Mouse (Mus musculus) induced T-regulatory cell, adult 2 months (primary cell): ENCODE results near the gene Zbtb20.

ENCODE experiments used
- DNase-seq: peaks from one replicate; pipeline ENCODE4 v3.0.0-alpha.2; 2012; ENCODE audit warnings: low read depth

Gene Zbtb20

GRCm38 (mm10) chr16:42875852-42875980, at the start of gene Zbtb20:
Zbtb20 (plus strand) TSS chr16:42875881.
- no peak for DNase-seq

GRCm38 (mm10) chr16:42835940-42836339, 39.7 kb upstream of the Zbtb20 start:
- DNase-seq, result peak; percentile 34

GRCm38 (mm10) chr16:42836404-42837120, 39.1 kb upstream of the Zbtb20 start:
- no peak for DNase-seq

GRCm38 (mm10) chr16:42838226-42838625, 37.5 kb upstream of the Zbtb20 start:
- no peak for DNase-seq

- DNase-seq, result no peak
Measured at GRCm38 (mm10) chr16:42857564-42858183, 18.0 kb upstream of the Zbtb20 start.

- DNase-seq, result no peak
Measured at GRCm38 (mm10) chr16:42859251-42859650, 16.4 kb upstream of the Zbtb20 start.

GRCm38 (mm10) chr16:42863231-42863630, 12.4 kb upstream of the Zbtb20 start:
- DNase-seq, result no peak

- no peak for DNase-seq
Measured at GRCm38 (mm10) chr16:42866061-42866460, 9.6 kb upstream of the Zbtb20 start.

- DNase-seq, result no peak
Measured at GRCm38 (mm10) chr16:42872101-42872500, 3.6 kb upstream of the Zbtb20 start.

- DNase-seq, result peak; percentile 6
Measured at GRCm38 (mm10) chr16:42873942-42874341, 1.7 kb upstream of the Zbtb20 start.

GRCm38 (mm10) chr16:42874456-42874855, 1.2 kb upstream of the Zbtb20 start:
- no peak for DNase-seq

GRCm38 (mm10) chr16:42874910-42875851, 500 bp upstream of the Zbtb20 start:
- peak; percentile 98 for DNase-seq

GRCm38 (mm10) chr16:42876021-42877000, 630 bp downstream of the Zbtb20 start:
- DNase-seq, result peak; percentile 43

GRCm38 (mm10) chr16:42880046-42880445, 4.4 kb downstream of the Zbtb20 start:
- no peak for DNase-seq

- no peak for DNase-seq
Measured at GRCm38 (mm10) chr16:42885538-42885937, 9.9 kb downstream of the Zbtb20 start.

GRCm38 (mm10) chr16:42885964-42886363, 10.3 kb downstream of the Zbtb20 start:
- no peak for DNase-seq

- no peak for DNase-seq
Measured at GRCm38 (mm10) chr16:42897125-42897693, 21.5 kb downstream of the Zbtb20 start.

- DNase-seq, result no peak
Measured at GRCm38 (mm10) chr16:42900328-42900727, 24.6 kb downstream of the Zbtb20 start.

GRCm38 (mm10) chr16:42907283-42907701, 31.6 kb downstream of the Zbtb20 start:
- DNase-seq, result peak; percentile 25

- no peak for DNase-seq
Measured at GRCm38 (mm10) chr16:42908381-42908780, 32.7 kb downstream of the Zbtb20 start.

GRCm38 (mm10) chr16:42908896-42909295, 33.2 kb downstream of the Zbtb20 start:
- no peak for DNase-seq
